Mouse (Mus musculus) forebrain, embryonic 10.5 days (tissue): ENCODE results near the gene Cln3. TPM values are rescaled to one million over a fixed set of nuclear protein-coding genes. Genes with fewer than 3 reads are reported as not detected.

Experiments
- DNase-seq: peaks from one replicate; pipeline ENCODE4 v3.0.0-alpha.2; 2017; ENCODE audit warnings: low spot score; ENCODE audit errors: extremely low spot score
- H3K27ac ChIP-seq: fragments of 300-500 bp; sonication (generic); 2 replicates; pipeline ENCODE4 v1.5.1; 2016; ENCODE audit warnings: mild to moderate bottlenecking
- H3K27me3 ChIP-seq: fragments of 300-500 bp; sonication (generic); 2 replicates; pipeline ENCODE4 v1.6.1; 2016; ENCODE audit warnings: mild to moderate bottlenecking; ENCODE audit not compliant: poor library complexity, severe bottlenecking
- H3K36me3 ChIP-seq: fragments of 300-500 bp; sonication (generic); replicated peaks from 2 replicates; pipeline ENCODE4 v1.6.1; 2016; ENCODE audit warnings: mild to moderate bottlenecking, moderate library complexity
- H3K4me1 ChIP-seq: fragments of 300-500 bp; sonication (generic); 2 replicates; pipeline ENCODE4 v1.6.1; 2016
- H3K4me3 ChIP-seq: fragments of 300-500 bp; sonication (generic); 2 replicates; pipeline ENCODE4 v1.5.1; 2016; ENCODE audit warnings: mild to moderate bottlenecking, moderate library complexity
- H3K9me3 ChIP-seq: fragments of 300-500 bp; sonication (generic); 2 replicates; pipeline ENCODE4 v1.6.1; 2016; ENCODE audit warnings: mild to moderate bottlenecking, moderate library complexity
- WGBS: fragments of 180-500 bp; shearing (Covaris S2); methylation state at CpG from one replicate; pipeline ENCODE4 v1.1.7; 2016; 5-methylcytosine and 5-hydroxymethylcytosine counted together
- polyA plus RNA-seq: library from polyadenylated mRNA; unstranded; fragments of >200 nt; fragmentation: Nextera tagmentation; extraction: Ambion mirVana; gene quantifications from 2 replicates; pipeline ENCODE4 v1.2.1, GENCODE M21; 2016

The Cln3 gene
- polyA plus RNA-seq, 1 experiment from 2014 or later: 20.7 TPM

GRCm38 (mm10) chr7:126584506-126584977, 1.1 kb downstream of the Cln3 start, which contains the start of gene Apobr:
Gene Apobr (plus strand): TSS chr7:126584942.
- Histone ChIP-seq H3K9me3 (no peaks in the 10 kb centered on the region), H3K27ac (peak within 1 kb of the TSS; percentile 91), H3K27me3 (peaks cover 53% of the 10 kb centered on the region), H3K4me1 (peaks cover 35% of the 10 kb centered on the region), H3K36me3 (0 out of 2 replicates have a peak, but pooled peaks cover 7% of the 10 kb centered on the region), H3K4me3 (peak within 1 kb of the TSS; percentile 69)
- DNase-seq: no peak
- 77% methylated on average over 8 of the region's 8 CpGs for WGBS

- Histone ChIP-seq H3K4me1 (peaks cover 35% of the 10 kb centered on the region), H3K27me3 (peaks cover 48% of the 10 kb centered on the region), H3K4me3 (peak overlapping the region; percentile 69), H3K36me3 (peaks cover 11% of the 10 kb centered on the region; the same call in 1 of the 2 replicates), H3K9me3 (no peaks in the 10 kb centered on the region), H3K27ac (peak overlapping the region; percentile 91)
- DNase-seq: no peak
- WGBS: 57% methylated on average over 6 of the region's 6 CpGs
Measured at GRCm38 (mm10) chr7:126583761-126584160, 1.9 kb downstream of the Cln3 start.

- peaks cover 43% of the 10 kb centered on the region for H3K27me3 ChIP-seq
- WGBS: 1% methylated on average over 22 of the region's 22 CpGs
- peaks cover 16% of the 10 kb centered on the region; the same call in 1 of the 2 replicates for H3K36me3 ChIP-seq
- H3K4me3 ChIP-seq: peak overlapping the region; percentile 69
- H3K9me3 ChIP-seq: no peaks in the 10 kb centered on the region
- peaks cover 31% of the 10 kb centered on the region for H3K4me1 ChIP-seq
- peak; percentile 90 for DNase-seq
- H3K27ac ChIP-seq: peak overlapping the region; percentile 91
Measured at GRCm38 (mm10) chr7:126583251-126583709, 2.3 kb downstream of the Cln3 start.

GRCm38 (mm10) chr7:126582759-126583158, 2.9 kb downstream of the Cln3 start:
- Histone ChIP-seq H3K4me1 (peaks cover 26% of the 10 kb centered on the region), H3K4me3 (peak overlapping the region; percentile 69), H3K9me3 (no peaks in the 10 kb centered on the region), H3K36me3 (peaks cover 17% of the 10 kb centered on the region; the same call in 1 of the 2 replicates), H3K27ac (peak overlapping the region; percentile 91), H3K27me3 (peaks cover 38% of the 10 kb centered on the region)
- 2% methylated on average over 20 of the region's 20 CpGs for WGBS
- peak; percentile 53 for DNase-seq

- DNase-seq: no peak
Measured at GRCm38 (mm10) chr7:126581661-126582060, 4.0 kb downstream of the Cln3 start.

GRCm38 (mm10) chr7:126579172-126579571, 6.4 kb downstream of the Cln3 start:
- no peak for DNase-seq
- no peak overlapping the region for H3K27ac ChIP-seq
- no peaks in the 10 kb centered on the region for H3K9me3 ChIP-seq
- peaks cover 3% of the 10 kb centered on the region; the same call in 1 of the 2 replicates for H3K27me3 ChIP-seq
- peaks cover 40% of the 10 kb centered on the region for H3K36me3 ChIP-seq
- H3K4me3 ChIP-seq: no peak overlapping the region
- 56% methylated on average over 8 of the region's 8 CpGs for WGBS
- H3K4me1 ChIP-seq: peaks cover 19% of the 10 kb centered on the region

More at GRCm38 (mm10) chr7:126581661-126582060, 4.0 kb downstream of the Cln3 start:
- Histone ChIP-seq H3K4me1 (peaks cover 19% of the 10 kb centered on the region), H3K36me3 (peaks cover 25% of the 10 kb centered on the region), H3K27ac (no peak overlapping the region), H3K9me3 (no peaks in the 10 kb centered on the region), H3K4me3 (no peak overlapping the region), H3K27me3 (peaks cover 28% of the 10 kb centered on the region)
- WGBS: 92% methylated on average over 6 of the region's 6 CpGs

- Histone ChIP-seq H3K4me1 (peaks cover 4% of the 10 kb centered on the region; the same call in 1 of the 2 replicates), H3K27me3 (no peaks in the 10 kb centered on the region), H3K4me3 (no peak overlapping the region), H3K36me3 (peaks cover 54% of the 10 kb centered on the region), H3K27ac (no peak overlapping the region), H3K9me3 (no peaks in the 10 kb centered on the region)
- DNase-seq: peak; percentile 67
- 51% methylated on average over 8 of the region's 8 CpGs for WGBS
Measured at GRCm38 (mm10) chr7:126576946-126577345, 8.7 kb downstream of the Cln3 start.

GRCm38 (mm10) chr7:126566094-126566765, 19.4 kb downstream of the Cln3 start, which contains the start of gene Eif3c:
Gene Eif3c (minus strand): TSS chr7:126566411.
- WGBS: 1% methylated on average over 46 of the region's 46 CpGs
- Histone ChIP-seq H3K27me3 (no peaks in the 10 kb centered on the region), H3K36me3 (peaks cover 37% of the 10 kb centered on the region), H3K27ac (peak within 1 kb of the TSS; percentile 90), H3K4me3 (peak within 1 kb of the TSS; percentile 100), H3K9me3 (no peaks in the 10 kb centered on the region), H3K4me1 (peaks cover 11% of the 10 kb centered on the region)
- DNase-seq: peak; percentile 85

GRCm38 (mm10) chr7:126565693-126566092, 19.9 kb downstream of the Cln3 start:
- H3K27ac ChIP-seq: peak overlapping the region; percentile 90
- H3K4me3 ChIP-seq: peak overlapping the region; percentile 100
- under 1% methylated on average over 25 of the region's 28 CpGs for WGBS
- H3K27me3 ChIP-seq: no peaks in the 10 kb centered on the region
- H3K36me3 ChIP-seq: peaks cover 42% of the 10 kb centered on the region
- DNase-seq: no peak
- peaks cover 11% of the 10 kb centered on the region for H3K4me1 ChIP-seq
- no peaks in the 10 kb centered on the region for H3K9me3 ChIP-seq

GRCm38 (mm10) chr7:126556635-126557034, 29.0 kb downstream of the Cln3 start:
- WGBS: 95% methylated on average over 5 of the region's 5 CpGs
- Histone ChIP-seq H3K27ac (no peak overlapping the region), H3K4me3 (no peak overlapping the region), H3K27me3 (no peaks in the 10 kb centered on the region), H3K9me3 (no peaks in the 10 kb centered on the region), H3K4me1 (no peaks in the 10 kb centered on the region), H3K36me3 (peaks cover 100% of the 10 kb centered on the region)
- no peak for DNase-seq

GRCm38 (mm10) chr7:126554796-126555195, 30.8 kb downstream of the Cln3 start:
- H3K27ac ChIP-seq: no peak overlapping the region
- no peaks in the 10 kb centered on the region for H3K9me3 ChIP-seq
- H3K4me3 ChIP-seq: no peak overlapping the region
- H3K27me3 ChIP-seq: no peaks in the 10 kb centered on the region
- 97% methylated on average over 1 of the region's 1 CpGs for WGBS
- DNase-seq: no peak
- peaks cover 100% of the 10 kb centered on the region for H3K36me3 ChIP-seq
- H3K4me1 ChIP-seq: no peaks in the 10 kb centered on the region

GRCm38 (mm10) chr7:126545631-126546030, 40.0 kb downstream of the Cln3 start:
- H3K27ac ChIP-seq: no peak overlapping the region
- WGBS: 91% methylated on average over 2 of the region's 2 CpGs
- H3K36me3 ChIP-seq: peaks cover 72% of the 10 kb centered on the region
- no peaks in the 10 kb centered on the region for H3K4me1 ChIP-seq
- DNase-seq: no peak
- H3K4me3 ChIP-seq: no peak overlapping the region
- no peaks in the 10 kb centered on the region for H3K27me3 ChIP-seq
- H3K9me3 ChIP-seq: no peaks in the 10 kb centered on the region

- Histone ChIP-seq H3K9me3 (no peaks in the 10 kb centered on the region), H3K4me3 (no peak overlapping the region), H3K4me1 (no peaks in the 10 kb centered on the region), H3K27ac (no peak overlapping the region), H3K36me3 (peaks cover 33% of the 10 kb centered on the region), H3K27me3 (peaks cover 6% of the 10 kb centered on the region)
- 85% methylated on average over 1 of the region's 1 CpGs for WGBS
- DNase-seq: no peak
Measured at GRCm38 (mm10) chr7:126541661-126542060, 44.0 kb downstream of the Cln3 start.
